Mouse (Mus musculus): ENCODE results near the gene Pdcd2.
"Not testable (repeated sequence)": the region's sequence is repeated elsewhere in the genome, so short reads cannot be mapped to it uniquely, and the experiment has no call there.

Gene Pdcd2

GRCm38 (mm10) chr17:15526986-15527810 is at the start of gene Pdcd2:
Gene Pdcd2 (minus strand): TSS chr17:15527301.
- peak; percentile 50 for DNase-seq (ENCODE audit: extremely low read depth, low read depth, low spot score)

- no peak for DNase-seq (ENCODE audit: extremely low read depth, low read depth, low spot score)
Observed at GRCm38 (mm10) chr17:15575056-15575455, 48.0 kb upstream of the Pdcd2 start.

- no peak for DNase-seq (ENCODE audit: extremely low read depth, low read depth, low spot score)
Observed at GRCm38 (mm10) chr17:15566908-15567307, 39.8 kb upstream of the Pdcd2 start.

GRCm38 (mm10) chr17:15564928-15565300 is 37.8 kb upstream of the Pdcd2 start:
- DNase-seq (ENCODE audit: extremely low read depth, low read depth, low spot score) = no peak

GRCm38 (mm10) chr17:15564014-15564927 is 37.2 kb upstream of the Pdcd2 start, which contains the start of gene Prdm9:
Gene Prdm9 (minus strand): TSS chr17:15564354.
- DNase-seq (ENCODE audit: extremely low read depth, low read depth, low spot score) = peak; percentile 65

- DNase-seq (ENCODE audit: extremely low read depth, low read depth, low spot score) = no peak
Observed at GRCm38 (mm10) chr17:15559946-15560345, 32.8 kb upstream of the Pdcd2 start.

- no peak for DNase-seq (ENCODE audit: extremely low read depth, low read depth, low spot score)
Observed at GRCm38 (mm10) chr17:15549713-15550112, 22.6 kb upstream of the Pdcd2 start.

GRCm38 (mm10) chr17:15546440-15546839 is 19.3 kb upstream of the Pdcd2 start:
- DNase-seq (ENCODE audit: extremely low read depth, low read depth, low spot score) = no peak

- DNase-seq (ENCODE audit: extremely low read depth, low read depth, low spot score) = not testable (repeated sequence)
Observed at GRCm38 (mm10) chr17:15543868-15544267, 16.8 kb upstream of the Pdcd2 start.

GRCm38 (mm10) chr17:15540309-15540708 is 13.2 kb upstream of the Pdcd2 start:
- DNase-seq (ENCODE audit: extremely low read depth, low read depth, low spot score) = no peak

GRCm38 (mm10) chr17:15536457-15536904 is 9.4 kb upstream of the Pdcd2 start:
- DNase-seq (ENCODE audit: extremely low read depth, low read depth, low spot score) = no peak

GRCm38 (mm10) chr17:15535943-15536342 is 8.8 kb upstream of the Pdcd2 start:
- DNase-seq (ENCODE audit: extremely low read depth, low read depth, low spot score) = no peak

- DNase-seq (ENCODE audit: extremely low read depth, low read depth, low spot score) = no peak
Observed at GRCm38 (mm10) chr17:15535162-15535800, 8.2 kb upstream of the Pdcd2 start.

- no peak for DNase-seq (ENCODE audit: extremely low read depth, low read depth, low spot score)
Observed at GRCm38 (mm10) chr17:15530141-15530540, 3.0 kb upstream of the Pdcd2 start.

GRCm38 (mm10) chr17:15528887-15529286 is 1.8 kb upstream of the Pdcd2 start:
- DNase-seq (ENCODE audit: extremely low read depth, low read depth, low spot score) = no peak

- no peak for DNase-seq (ENCODE audit: extremely low read depth, low read depth, low spot score)
Observed at GRCm38 (mm10) chr17:15527811-15528136, 673 bp upstream of the Pdcd2 start.

- DNase-seq (ENCODE audit: extremely low read depth, low read depth, low spot score) = no peak
Observed at GRCm38 (mm10) chr17:15526304-15526703, 797 bp downstream of the Pdcd2 start.

- DNase-seq (ENCODE audit: extremely low read depth, low read depth, low spot score) = no peak
Observed at GRCm38 (mm10) chr17:15518766-15519165, 8.3 kb downstream of the Pdcd2 start.

- no peak for DNase-seq (ENCODE audit: extremely low read depth, low read depth, low spot score)
Observed at GRCm38 (mm10) chr17:15518186-15518585, 8.9 kb downstream of the Pdcd2 start.

- no peak for DNase-seq (ENCODE audit: extremely low read depth, low read depth, low spot score)
Observed at GRCm38 (mm10) chr17:15517776-15518175, 9.3 kb downstream of the Pdcd2 start.

- DNase-seq (ENCODE audit: extremely low read depth, low read depth, low spot score) = no peak
Observed at GRCm38 (mm10) chr17:15510694-15511093, 16.4 kb downstream of the Pdcd2 start.

All from fat pad, adult 2 months (tissue).